Mouse (Mus musculus) lung, adult 2 months (tissue): ENCODE data around the gene Cfap99.

Experiments
- CTCF ChIP-seq: fragments of 200-500 bp; IDR thresholded peaks from 2 replicates; pipeline ENCODE4 v1.5.1; 2011; ENCODE audit warnings: mild to moderate bottlenecking, low read length, control low read depth; ENCODE audit not compliant: insufficient read depth
- POLR2A ChIP-seq: fragments of 200-500 bp; IDR thresholded peaks from 2 replicates; pipeline ENCODE4 v1.6.1; 2011; ENCODE audit warnings: low read depth, mild to moderate bottlenecking, control low read depth, low read length, borderline replicate concordance; ENCODE audit errors: extremely low read depth

GRCm38 (mm10) chr5:34271743-34272142 lies 16.7 kb upstream of the Cfap99 start:
- TF ChIP-seq POLR2A = no peak
- peak; percentile 75 for TF ChIP-seq CTCF
